Mouse (Mus musculus) lung, postnatal 10 days (tissue): ENCODE results near the gene C130050O18Rik.

Source experiments
- DNase-seq: peaks from one replicate; pipeline ENCODE4 v3.0.0; 2021

The C130050O18Rik gene

DNA sequence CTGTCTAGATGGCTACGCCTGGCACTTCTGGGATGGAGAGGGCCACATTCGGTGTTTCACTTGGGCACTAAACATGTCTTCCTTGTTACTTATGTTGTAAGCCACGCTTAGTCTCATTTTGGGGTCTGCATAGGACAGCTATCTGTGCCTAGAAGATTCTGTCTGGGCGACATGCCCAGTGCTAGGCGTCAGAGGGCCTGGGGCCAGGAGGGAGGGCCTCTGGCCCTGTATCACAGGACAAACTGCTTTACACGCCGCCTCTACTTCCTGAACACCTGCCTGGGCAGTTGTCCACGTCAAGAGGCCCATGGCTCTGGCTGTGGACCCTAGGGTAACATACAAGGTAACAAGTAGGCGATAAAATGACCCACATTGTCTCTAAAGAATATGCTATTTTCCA is 22.9 kb downstream of the C130050O18Rik start:
- DNase-seq: peak; percentile 64

- no peak for DNase-seq
Observed at GRCm38 (mm10) chr5:139429818-139430341, 24.8 kb downstream of the C130050O18Rik start.

- DNase-seq: no peak
Observed at GRCm38 (mm10) chr5:139432333-139432732, 27.3 kb downstream of the C130050O18Rik start.

DNA sequence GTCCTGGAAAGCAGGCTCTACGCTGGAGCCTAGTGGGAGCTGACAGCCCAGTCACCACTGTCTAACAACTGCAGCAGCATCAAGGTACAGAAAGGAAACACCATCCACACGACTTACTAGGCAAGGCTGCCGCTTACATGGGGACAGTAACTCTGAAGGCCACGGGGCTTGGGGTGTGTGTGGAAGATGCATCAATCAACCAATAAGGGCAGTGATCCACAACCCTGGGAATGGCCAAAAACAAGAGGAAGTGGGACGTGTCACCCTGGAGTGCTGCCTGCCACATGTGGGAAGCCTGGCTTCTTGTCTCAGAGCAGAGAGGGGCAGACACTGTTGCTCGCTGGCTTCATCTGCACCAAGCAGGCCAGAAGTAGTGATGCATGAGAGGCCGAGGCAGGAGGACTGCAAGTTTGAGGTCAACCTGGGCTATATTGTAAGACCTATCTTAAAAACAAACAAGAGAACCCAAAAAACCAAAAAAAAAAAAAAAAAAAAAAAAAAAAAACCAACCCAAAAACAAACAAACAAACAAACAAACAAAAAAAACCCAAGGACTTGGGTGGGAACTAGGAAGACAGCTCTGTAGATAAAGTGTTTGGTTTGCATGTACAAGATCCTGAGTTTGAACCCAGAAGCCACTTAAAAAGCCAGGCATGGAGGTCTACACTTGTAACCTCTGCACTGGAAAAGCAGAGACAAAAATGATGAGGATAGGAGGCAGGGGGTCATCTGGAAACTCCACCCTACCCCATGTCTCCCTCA is 27.8 kb downstream of the C130050O18Rik start:
- DNase-seq: peak; percentile 46

GRCm38 (mm10) chr5:139433842-139434568 is 28.9 kb downstream of the C130050O18Rik start:
- no peak for DNase-seq

DNA sequence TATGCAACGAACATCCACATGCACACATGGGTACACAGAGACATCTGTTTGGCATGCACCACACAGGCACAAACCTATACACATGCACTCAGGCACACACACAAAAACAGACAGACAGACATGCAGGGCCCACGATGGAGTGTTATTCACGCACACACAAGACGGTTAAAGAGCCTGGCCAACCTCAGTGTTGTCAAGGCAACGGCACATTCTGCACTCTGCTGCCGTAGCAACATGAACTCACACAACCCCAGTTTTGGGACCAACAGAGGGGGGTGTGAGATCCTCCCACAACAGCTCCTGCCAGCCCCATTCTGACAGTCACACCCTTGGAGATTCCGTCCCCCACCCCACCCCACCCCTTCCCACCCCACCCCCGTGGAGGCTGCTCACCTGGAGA is 29.9 kb downstream of the C130050O18Rik start:
- DNase-seq: peak; percentile 71

- no peak for DNase-seq
Observed at GRCm38 (mm10) chr5:139437769-139438168, 32.7 kb downstream of the C130050O18Rik start.

GRCm38 (mm10) chr5:139438440-139438839 is 33.4 kb downstream of the C130050O18Rik start:
- DNase-seq: no peak

DNA sequence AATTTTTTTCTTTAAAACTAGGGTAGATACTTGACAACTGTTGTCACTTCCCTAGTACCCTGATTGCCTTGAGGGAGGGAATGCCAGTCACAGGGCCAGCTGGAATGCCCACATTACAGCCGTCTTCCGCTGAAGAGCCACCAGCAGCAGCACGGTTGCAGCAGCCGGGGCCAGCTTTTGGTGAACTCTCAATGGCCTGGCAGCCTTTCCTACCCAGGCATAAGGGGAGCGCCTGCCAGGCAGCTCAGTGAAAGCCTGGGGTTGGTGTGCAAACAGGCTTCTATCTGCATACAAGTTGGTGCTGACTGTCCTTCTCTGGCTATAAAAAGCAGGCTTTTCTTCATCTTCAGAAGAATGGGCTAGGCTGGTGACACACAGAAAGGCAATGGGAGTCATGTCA is 35.4 kb downstream of the C130050O18Rik start:
- no peak for DNase-seq

- DNase-seq: no peak
Observed at GRCm38 (mm10) chr5:139440926-139441725, 36.0 kb downstream of the C130050O18Rik start.

- DNase-seq: no peak
Observed at GRCm38 (mm10) chr5:139441726-139442018, 36.6 kb downstream of the C130050O18Rik start.

DNA sequence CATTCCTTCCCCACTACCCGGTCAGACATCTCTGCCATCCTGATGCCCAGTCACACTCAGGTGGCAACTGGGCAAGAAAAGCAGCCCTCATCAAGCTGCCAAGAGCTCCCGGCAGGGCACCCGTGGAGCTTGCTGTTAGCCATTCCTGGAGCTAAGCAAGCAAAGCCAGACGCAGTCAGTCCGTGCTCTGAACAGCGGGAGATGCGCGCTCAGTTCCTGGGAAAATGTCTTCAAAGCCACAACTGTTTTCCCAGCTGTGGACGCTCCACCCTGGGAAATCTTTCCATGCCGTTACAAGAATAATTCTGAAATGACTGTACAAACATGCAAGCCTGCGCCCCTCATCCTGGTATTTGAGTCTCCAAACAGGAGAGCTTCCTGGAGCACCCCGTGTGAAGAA is 37.3 kb downstream of the C130050O18Rik start:
- DNase-seq: no peak

- no peak for DNase-seq
Observed at GRCm38 (mm10) chr5:139442962-139443361, 37.9 kb downstream of the C130050O18Rik start.

DNA sequence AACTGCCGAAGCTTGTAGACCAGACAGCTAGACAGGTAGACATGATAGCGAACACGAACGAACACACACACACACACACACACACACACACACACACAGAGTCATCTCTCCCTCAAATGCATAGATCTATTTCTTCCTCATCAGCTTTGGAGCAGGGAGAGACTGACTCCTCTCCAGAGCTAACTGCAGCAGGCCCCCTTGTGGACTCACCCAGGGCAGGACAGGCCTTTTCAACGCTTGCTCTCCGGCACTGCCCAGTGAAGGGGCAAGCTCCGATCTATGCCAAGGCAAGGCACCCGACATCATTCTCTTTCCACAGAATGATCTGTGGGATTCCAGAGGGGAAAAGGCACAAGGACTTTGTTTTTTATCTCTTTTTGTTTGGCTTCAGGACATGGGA is 40.2 kb downstream of the C130050O18Rik start:
- DNase-seq: peak; percentile 61

GRCm38 (mm10) chr5:139448025-139448424 is 42.9 kb downstream of the C130050O18Rik start:
- DNase-seq: peak; percentile 34

DNA sequence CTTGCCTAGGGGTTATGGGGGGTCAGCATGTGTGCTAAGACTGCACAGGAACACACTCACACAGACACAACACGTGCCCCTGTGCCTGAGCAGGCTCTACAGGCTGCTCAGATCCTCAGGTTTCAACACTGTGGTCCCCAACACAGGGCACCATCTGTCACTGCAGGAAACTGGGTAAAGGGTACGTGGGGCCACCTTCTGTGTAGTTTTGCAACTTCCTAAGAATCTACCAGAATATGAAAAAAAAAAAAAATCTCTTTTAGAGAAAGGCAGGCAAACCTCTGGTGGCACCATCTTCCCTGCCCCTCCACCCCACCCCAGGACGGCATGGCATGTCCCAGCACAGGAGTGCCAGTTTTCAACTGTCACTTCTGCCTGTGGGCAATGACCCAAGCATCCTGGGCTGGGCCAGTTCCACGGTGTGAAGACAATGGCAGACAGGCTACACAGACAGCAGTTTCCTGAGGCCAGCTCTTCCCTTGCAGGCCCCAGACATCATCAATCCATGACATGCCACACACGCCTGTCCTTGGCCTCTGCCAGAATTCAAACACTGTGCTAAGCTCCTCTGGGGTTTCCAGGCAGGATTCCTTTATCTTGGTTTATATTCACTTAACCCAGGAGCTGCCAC is 44.2 kb downstream of the C130050O18Rik start:
- DNase-seq: peak; percentile 84

GRCm38 (mm10) chr5:139449926-139450325 is 44.8 kb downstream of the C130050O18Rik start:
- DNase-seq: peak; percentile 36

- no peak for DNase-seq
Observed at GRCm38 (mm10) chr5:139453031-139453430, 48.0 kb downstream of the C130050O18Rik start.

DNA sequence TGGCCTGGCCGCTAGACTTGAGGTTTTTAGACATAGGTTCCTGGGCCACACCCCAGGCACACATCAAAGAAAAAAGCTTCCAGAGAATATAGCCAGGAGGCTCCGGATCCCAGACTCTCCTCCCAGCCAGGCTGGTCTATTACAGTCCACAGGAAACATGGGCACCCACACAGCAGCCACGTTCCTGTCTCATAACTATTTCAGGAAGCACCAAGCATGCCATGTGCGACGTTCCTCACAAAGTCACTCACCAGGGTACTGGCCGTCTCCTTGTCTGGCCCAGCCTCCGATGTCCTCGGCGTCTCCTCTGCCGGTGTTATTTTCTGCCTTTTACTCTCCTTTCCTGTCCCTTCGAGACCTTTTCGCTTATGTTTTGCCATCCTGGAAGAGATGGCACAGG is 50.1 kb downstream of the C130050O18Rik start:
- no peak for DNase-seq

- DNase-seq: no peak
Observed at GRCm38 (mm10) chr5:139457241-139457640, 52.2 kb downstream of the C130050O18Rik start.

- DNase-seq: no peak
Observed at GRCm38 (mm10) chr5:139459938-139460337, 54.9 kb downstream of the C130050O18Rik start.

DNA sequence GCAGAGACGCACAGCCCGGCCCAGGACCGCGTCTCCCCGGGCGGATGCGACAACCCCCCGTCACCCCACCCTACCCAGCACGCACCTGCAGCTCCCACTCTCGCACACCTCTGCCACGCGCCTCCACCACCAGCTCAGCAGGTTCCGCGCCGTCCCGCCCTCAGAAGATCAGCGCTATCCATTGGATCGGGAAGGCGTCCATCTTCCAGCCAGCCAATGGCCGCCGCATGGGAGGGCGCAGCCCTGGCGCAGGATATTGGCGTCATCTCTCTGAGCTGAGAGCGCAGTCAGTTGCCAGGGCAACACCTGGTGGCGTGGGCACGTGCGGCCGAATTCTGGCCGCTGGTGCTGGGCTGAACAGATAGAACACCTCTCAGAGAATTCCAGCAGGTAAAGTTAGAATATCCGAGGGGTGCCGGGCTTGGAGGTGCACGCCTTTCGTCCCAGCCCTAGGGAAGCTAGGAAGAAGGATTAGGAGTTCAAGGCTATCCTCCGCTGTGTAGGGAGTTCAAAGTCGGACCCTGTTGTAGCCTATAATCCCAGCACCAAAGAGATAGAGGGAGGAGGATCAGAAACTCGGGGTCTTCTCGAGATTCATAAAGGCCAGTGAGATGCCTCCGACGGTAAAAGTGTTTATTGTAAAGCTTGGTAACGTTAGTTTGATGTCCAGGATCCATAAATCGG is 55.4 kb downstream of the C130050O18Rik start, which contains the start of gene 3110082I17Rik:
TSS of gene 3110082I17Rik (minus strand) at position 144 of the 684 bp plus-strand sequence.
- peak; percentile 99 for DNase-seq
